Mouse (Mus musculus): ENCODE measurements around the gene Adamtsl1. TPM values are rescaled to one million over a fixed set of nuclear protein-coding genes. Genes with fewer than 3 reads are reported as not detected.

The Adamtsl1 gene
- polyA plus RNA-seq, 1 experiment from 2014 or later = 4.9 TPM

GRCm38 (mm10) chr4:85838031-85838430, 324.1 kb downstream of the Adamtsl1 start:
- no peak overlapping the region for H3K4me2 ChIP-seq
- ATAC-seq (ENCODE audit: low FRiP score) (no peak), DNase-seq (ENCODE audit: low spot score, missing footprints) (no peak)
- H3K27ac ChIP-seq (ENCODE audit: low read depth, low read length) = no peak overlapping the region
- no peaks in the 10 kb centered on the region for H3K4me1 ChIP-seq (ENCODE audit: control insufficient read depth, insufficient read depth, low read length)
- no peaks in the 10 kb centered on the region for H3K9me3 ChIP-seq (ENCODE audit: control insufficient read depth, low read length)
- no peak overlapping the region for H3K9ac ChIP-seq (ENCODE audit: low read length)
- WGBS = 81% methylated on average over 5 of the region's 5 CpGs
- no peak overlapping the region for H3K4me3 ChIP-seq (ENCODE audit: low read depth, low read length)
- H3K27me3 ChIP-seq (ENCODE audit: control insufficient read depth, insufficient read depth, low read length) = no peaks in the 10 kb centered on the region
- no peaks in the 10 kb centered on the region for H3K36me3 ChIP-seq (ENCODE audit: control insufficient read depth, insufficient read depth, low read length)

GRCm38 (mm10) chr4:85842113-85842512, 328.1 kb downstream of the Adamtsl1 start:
- no peak overlapping the region for H3K27ac ChIP-seq (ENCODE audit: low read depth, low read length)
- no peaks in the 10 kb centered on the region for H3K9me3 ChIP-seq (ENCODE audit: control insufficient read depth, low read length)
- ATAC-seq (ENCODE audit: low FRiP score) (no peak), DNase-seq (ENCODE audit: low spot score, missing footprints) (no peak)
- no peaks in the 10 kb centered on the region for H3K27me3 ChIP-seq (ENCODE audit: control insufficient read depth, insufficient read depth, low read length)
- no peaks in the 10 kb centered on the region; the same call in 1 of the 2 replicates for H3K4me1 ChIP-seq (ENCODE audit: control insufficient read depth, insufficient read depth, low read length)
- H3K36me3 ChIP-seq (ENCODE audit: control insufficient read depth, insufficient read depth, low read length) = no peaks in the 10 kb centered on the region
- WGBS = 85% methylated on average over 9 of the region's 9 CpGs
- no peak overlapping the region for H3K4me3 ChIP-seq (ENCODE audit: low read depth, low read length)
- no peak overlapping the region for H3K9ac ChIP-seq (ENCODE audit: low read length)
- no peak overlapping the region for H3K4me2 ChIP-seq

- DNase-seq (ENCODE audit: low spot score, missing footprints) = no peak
- Histone ChIP-seq H3K9ac (ENCODE audit: low read length) (no peak overlapping the region), H3K9me3 (ENCODE audit: control insufficient read depth, low read length) (no peaks in the 10 kb centered on the region), H3K27me3 (ENCODE audit: control insufficient read depth, insufficient read depth, low read length) (no peaks in the 10 kb centered on the region), H3K4me3 (ENCODE audit: low read depth, low read length) (no peak overlapping the region), H3K4me1 (ENCODE audit: control insufficient read depth, insufficient read depth, low read length) (no peaks in the 10 kb centered on the region; the same call in 1 of the 2 replicates), H3K36me3 (ENCODE audit: control insufficient read depth, insufficient read depth, low read length) (no peaks in the 10 kb centered on the region), H3K4me2 (no peak overlapping the region), H3K27ac (ENCODE audit: low read depth, low read length) (no peak overlapping the region)
- ATAC-seq (ENCODE audit: low FRiP score) = no peak
These were observed 330.4 kb downstream of the Adamtsl1 start for GRCm38 (mm10) chr4:85844381-85844780.

GRCm38 (mm10) chr4:85845931-85846330, 332.0 kb downstream of the Adamtsl1 start:
- Histone ChIP-seq H3K27ac (ENCODE audit: low read depth, low read length) (no peak overlapping the region), H3K27me3 (ENCODE audit: control insufficient read depth, insufficient read depth, low read length) (no peaks in the 10 kb centered on the region), H3K36me3 (ENCODE audit: control insufficient read depth, insufficient read depth, low read length) (no peaks in the 10 kb centered on the region), H3K9ac (ENCODE audit: low read length) (no peak overlapping the region), H3K4me3 (ENCODE audit: low read depth, low read length) (no peak overlapping the region), H3K4me1 (ENCODE audit: control insufficient read depth, insufficient read depth, low read length) (no peaks in the 10 kb centered on the region; the same call in 1 of the 2 replicates), H3K9me3 (ENCODE audit: control insufficient read depth, low read length) (no peaks in the 10 kb centered on the region), H3K4me2 (no peak overlapping the region)
- ATAC-seq (ENCODE audit: low FRiP score) = peak; percentile 48; the same call in 1 of the 2 replicates
- DNase-seq (ENCODE audit: low spot score, missing footprints) = no peak
- WGBS = 35% methylated on average over 7 of the region's 7 CpGs

- Histone ChIP-seq H3K27me3 (ENCODE audit: control insufficient read depth, insufficient read depth, low read length) (no peaks in the 10 kb centered on the region), H3K4me3 (ENCODE audit: low read depth, low read length) (no peak overlapping the region), H3K4me1 (ENCODE audit: control insufficient read depth, insufficient read depth, low read length) (no peaks in the 10 kb centered on the region), H3K27ac (ENCODE audit: low read depth, low read length) (no peak overlapping the region), H3K9me3 (ENCODE audit: control insufficient read depth, low read length) (no peaks in the 10 kb centered on the region), H3K36me3 (ENCODE audit: control insufficient read depth, insufficient read depth, low read length) (no peaks in the 10 kb centered on the region), H3K9ac (ENCODE audit: low read length) (no peak overlapping the region), H3K4me2 (no peak overlapping the region)
- 85% methylated on average over 7 of the region's 7 CpGs for WGBS
- ATAC-seq (ENCODE audit: low FRiP score) (no peak), DNase-seq (ENCODE audit: low spot score, missing footprints) (no peak)
These were observed 339.4 kb downstream of the Adamtsl1 start for GRCm38 (mm10) chr4:85853401-85853800.

- no peaks in the 10 kb centered on the region for H3K9me3 ChIP-seq (ENCODE audit: control insufficient read depth, low read length)
- no peaks in the 10 kb centered on the region for H3K27me3 ChIP-seq (ENCODE audit: control insufficient read depth, insufficient read depth, low read length)
- H3K4me1 ChIP-seq (ENCODE audit: control insufficient read depth, insufficient read depth, low read length) = no peaks in the 10 kb centered on the region
- no peak overlapping the region for H3K27ac ChIP-seq (ENCODE audit: low read depth, low read length)
- 85% methylated on average over 8 of the region's 8 CpGs for WGBS
- H3K9ac ChIP-seq (ENCODE audit: low read length) = no peak overlapping the region
- H3K4me2 ChIP-seq = no peak overlapping the region
- no peaks in the 10 kb centered on the region for H3K36me3 ChIP-seq (ENCODE audit: control insufficient read depth, insufficient read depth, low read length)
- no peak for ATAC-seq (ENCODE audit: low FRiP score)
- DNase-seq (ENCODE audit: low spot score, missing footprints) = no peak
- no peak overlapping the region for H3K4me3 ChIP-seq (ENCODE audit: low read depth, low read length)
These were observed 340.5 kb downstream of the Adamtsl1 start for GRCm38 (mm10) chr4:85854507-85854906.

GRCm38 (mm10) chr4:85879376-85879775, 365.4 kb downstream of the Adamtsl1 start:
- H3K9me3 ChIP-seq (ENCODE audit: control insufficient read depth, low read length) = no peaks in the 10 kb centered on the region
- no peak overlapping the region for H3K9ac ChIP-seq (ENCODE audit: low read length)
- WGBS = 71% methylated on average over 6 of the region's 6 CpGs
- DNase-seq (ENCODE audit: low spot score, missing footprints) (no peak), ATAC-seq (ENCODE audit: low FRiP score) (no peak)
- H3K4me1 ChIP-seq (ENCODE audit: control insufficient read depth, insufficient read depth, low read length) = no peaks in the 10 kb centered on the region
- no peak overlapping the region for H3K27ac ChIP-seq (ENCODE audit: low read depth, low read length)
- no peaks in the 10 kb centered on the region for H3K36me3 ChIP-seq (ENCODE audit: control insufficient read depth, insufficient read depth, low read length)
- H3K27me3 ChIP-seq (ENCODE audit: control insufficient read depth, insufficient read depth, low read length) = no peaks in the 10 kb centered on the region
- no peak overlapping the region for H3K4me3 ChIP-seq (ENCODE audit: low read depth, low read length)
- no peak overlapping the region for H3K4me2 ChIP-seq

- no peaks in the 10 kb centered on the region for H3K4me1 ChIP-seq (ENCODE audit: control insufficient read depth, insufficient read depth, low read length)
- no peaks in the 10 kb centered on the region for H3K9me3 ChIP-seq (ENCODE audit: control insufficient read depth, low read length)
- H3K9ac ChIP-seq (ENCODE audit: low read length) = no peak overlapping the region
- 90% methylated on average over 4 of the region's 4 CpGs for WGBS
- H3K4me3 ChIP-seq (ENCODE audit: low read depth, low read length) = no peak overlapping the region
- no peak for ATAC-seq (ENCODE audit: low FRiP score)
- DNase-seq (ENCODE audit: low spot score, missing footprints) = no peak
- H3K36me3 ChIP-seq (ENCODE audit: control insufficient read depth, insufficient read depth, low read length) = no peaks in the 10 kb centered on the region
- H3K27ac ChIP-seq (ENCODE audit: low read depth, low read length) = no peak overlapping the region
- no peak overlapping the region for H3K4me2 ChIP-seq
- H3K27me3 ChIP-seq (ENCODE audit: control insufficient read depth, insufficient read depth, low read length) = no peaks in the 10 kb centered on the region
These were observed 367.3 kb downstream of the Adamtsl1 start for GRCm38 (mm10) chr4:85881318-85881717.

- Histone ChIP-seq H3K9me3 (ENCODE audit: control insufficient read depth, low read length) (no peaks in the 10 kb centered on the region), H3K4me1 (ENCODE audit: control insufficient read depth, insufficient read depth, low read length) (no peaks in the 10 kb centered on the region), H3K27ac (ENCODE audit: low read depth, low read length) (no peak overlapping the region), H3K4me2 (no peak overlapping the region), H3K4me3 (ENCODE audit: low read depth, low read length) (no peak overlapping the region), H3K27me3 (ENCODE audit: control insufficient read depth, insufficient read depth, low read length) (no peaks in the 10 kb centered on the region), H3K9ac (ENCODE audit: low read length) (no peak overlapping the region), H3K36me3 (ENCODE audit: control insufficient read depth, insufficient read depth, low read length) (no peaks in the 10 kb centered on the region)
- no peak for DNase-seq (ENCODE audit: low spot score, missing footprints)
- WGBS = 89% methylated on average over 4 of the region's 4 CpGs
- ATAC-seq (ENCODE audit: low FRiP score) = no peak
These were observed 370.1 kb downstream of the Adamtsl1 start for GRCm38 (mm10) chr4:85884031-85884430.
